Mouse (Mus musculus): Measurements from ENCODE around the gene Gtf2ird1. TPM values are rescaled to one million over a fixed set of nuclear protein-coding genes. Genes with fewer than 3 reads are reported as not detected.
A peak's percentile ranks its signal among the peaks of the same experiment; 100 is the strongest.
"Not testable (repeated sequence)": the region's sequence is repeated elsewhere in the genome, so short reads cannot be mapped to it uniquely, and the experiment has no call there.

Gene Gtf2ird1
- polyA plus RNA-seq, 1 experiment = 80.1 TPM

DNA sequence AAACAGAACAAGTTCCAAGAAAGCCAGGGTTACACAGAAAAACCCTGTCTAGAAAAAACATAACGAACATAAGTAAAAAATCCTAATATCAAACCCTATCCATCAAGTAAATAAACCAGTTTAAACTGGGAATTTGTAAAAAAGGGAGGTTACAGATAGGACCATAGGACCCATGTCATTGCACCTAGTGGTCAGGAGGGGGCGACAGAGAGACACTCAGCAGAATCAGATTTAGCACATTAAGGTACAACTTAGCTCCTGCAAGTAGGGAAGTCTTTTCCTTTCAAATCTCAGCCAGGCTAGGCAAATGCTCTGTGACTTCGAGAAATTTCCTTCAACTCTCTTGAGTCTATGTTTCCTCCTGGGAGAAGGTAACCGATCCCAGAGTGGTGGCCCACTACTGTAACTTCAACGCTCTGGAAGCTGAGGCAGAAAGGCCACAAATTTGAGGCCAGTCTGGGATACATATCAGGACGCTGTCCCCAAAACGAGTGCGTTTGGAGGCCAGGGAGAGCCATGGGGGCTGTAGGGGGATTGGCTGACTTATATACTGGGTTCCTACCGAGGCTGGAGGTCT, 82.5 kb downstream of the Gtf2ird1 start:
- Histone ChIP-seq H3K27ac (replicated peaks; ENCODE audit: low read depth, low read length) (peak overlapping the region; percentile 95), H3K4me3 (ENCODE audit: insufficient read depth, low read depth, low read length) (0 out of 2 replicates have a peak overlapping the region, but pooled peaks have one; percentile 8), H3K4me1 (ENCODE audit: control insufficient read depth, insufficient read depth, insufficient read length, low read length) (peaks cover 2% of the 10 kb centered on the region; the same call in 1 of the 2 replicates)

DNA sequence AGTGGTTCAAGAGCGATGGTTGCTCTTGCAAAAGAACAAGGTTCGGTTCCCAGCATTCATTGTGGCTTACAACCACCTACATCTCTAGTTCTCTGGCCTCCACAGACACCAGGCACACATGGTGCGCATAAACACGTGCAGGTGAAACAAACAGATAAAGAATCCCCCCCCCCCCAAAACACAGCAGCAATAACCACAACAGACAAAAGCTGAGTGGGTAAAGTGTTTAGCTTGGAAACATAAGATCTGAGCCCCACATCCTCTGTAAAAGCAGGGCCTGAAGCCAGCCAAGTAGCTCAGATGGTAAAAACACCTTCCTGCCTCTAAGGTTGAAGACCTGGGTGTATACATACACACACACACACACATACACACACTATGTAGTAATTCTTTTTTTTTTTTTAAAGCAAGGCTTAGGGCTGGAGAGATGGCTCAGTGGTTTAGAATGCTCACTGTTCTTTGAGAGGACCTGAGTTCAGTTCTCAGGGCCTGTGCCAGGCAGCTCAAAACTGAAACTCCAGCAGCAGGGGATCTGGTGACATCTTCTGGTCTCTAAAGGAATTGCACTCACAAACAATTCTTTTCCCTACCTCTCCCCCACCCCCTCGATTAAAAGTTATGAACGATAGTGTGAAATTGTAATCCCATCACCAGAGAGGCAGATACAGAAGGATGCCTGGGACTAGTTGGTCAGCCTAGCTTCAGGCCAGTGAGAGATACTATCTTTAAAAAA, 83.4 kb downstream of the Gtf2ird1 start:
- no peak overlapping the region for H3K4me3 ChIP-seq (ENCODE audit: insufficient read depth, low read depth, low read length)

DNA sequence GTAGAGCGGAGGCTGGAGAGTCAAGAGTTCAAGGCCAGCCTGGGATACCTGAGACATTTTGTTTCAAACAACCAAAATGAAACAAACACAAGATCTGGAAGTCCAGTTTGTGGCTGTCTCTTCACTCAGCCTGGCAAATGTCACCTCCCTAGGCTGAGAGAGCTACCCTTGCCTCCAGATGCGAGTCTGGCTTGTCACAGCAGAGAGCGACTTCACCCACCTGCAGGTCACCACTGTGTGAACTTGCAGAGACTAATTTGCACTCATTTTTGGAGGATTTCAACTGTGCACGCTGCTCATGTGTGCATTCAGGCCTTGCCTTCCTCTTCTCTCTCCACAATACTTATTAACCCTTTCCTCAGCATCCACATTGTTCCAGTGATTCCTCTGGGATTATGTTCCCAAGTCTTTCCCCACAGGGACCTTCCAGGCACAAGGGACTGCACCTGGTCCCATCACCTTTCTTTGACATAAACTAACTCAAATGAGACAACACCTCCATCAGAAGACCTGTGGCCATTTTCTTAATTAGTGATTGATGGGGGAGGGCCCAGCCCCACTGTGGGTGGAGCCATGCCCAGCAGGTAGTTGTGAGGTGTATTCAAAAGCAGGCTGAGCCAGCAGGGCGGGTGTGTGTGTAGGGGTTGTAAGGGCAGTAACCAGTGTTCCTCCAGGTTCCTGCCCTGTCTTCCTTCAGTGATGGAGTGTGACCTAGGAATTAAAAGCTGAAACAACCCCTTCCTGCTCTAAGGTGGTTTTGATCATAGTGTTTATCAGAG, 84.8 kb downstream of the Gtf2ird1 start:
- Histone ChIP-seq H3K4me3 (ENCODE audit: insufficient read depth, low read depth, low read length) (no peak overlapping the region), H3K27ac (replicated peaks; ENCODE audit: low read depth, low read length) (no peak overlapping the region), H3K4me1 (ENCODE audit: control insufficient read depth, insufficient read depth, insufficient read length, low read length) (peaks cover 2% of the 10 kb centered on the region; the same call in 1 of the 2 replicates)

More for the DNA sequence above, 83.4 kb downstream of the Gtf2ird1 start:
- no peak overlapping the region for H3K27ac ChIP-seq (replicated peaks; ENCODE audit: low read depth, low read length)
- peaks cover 2% of the 10 kb centered on the region; the same call in 1 of the 2 replicates for H3K4me1 ChIP-seq (ENCODE audit: control insufficient read depth, insufficient read depth, insufficient read length, low read length)

DNA sequence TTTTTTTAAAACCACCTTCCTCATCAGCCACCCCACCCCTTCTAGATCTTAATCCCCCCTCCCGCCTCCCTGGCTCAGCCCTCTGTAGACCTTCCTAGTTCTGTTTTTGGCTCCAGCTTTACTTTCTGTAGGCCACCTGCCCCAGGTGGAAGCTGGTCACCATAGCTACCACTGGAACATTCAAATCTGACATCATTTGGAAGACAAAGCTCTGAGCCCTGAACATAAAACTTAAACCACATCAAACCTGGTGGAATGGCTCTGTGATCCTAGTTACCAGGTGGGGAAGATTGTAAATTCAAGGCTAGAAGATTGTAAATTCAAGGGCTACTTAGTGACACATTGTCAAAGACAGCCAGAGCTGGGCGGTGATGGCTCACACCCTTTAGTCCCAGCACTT, 85.7 kb downstream of the Gtf2ird1 start:
- Histone ChIP-seq H3K4me1 (ENCODE audit: control insufficient read depth, insufficient read depth, insufficient read length, low read length) (peaks cover 2% of the 10 kb centered on the region; the same call in 1 of the 2 replicates), H3K27ac (replicated peaks; ENCODE audit: low read depth, low read length) (no peak overlapping the region), H3K4me3 (ENCODE audit: insufficient read depth, low read depth, low read length) (no peak overlapping the region)

DNA sequence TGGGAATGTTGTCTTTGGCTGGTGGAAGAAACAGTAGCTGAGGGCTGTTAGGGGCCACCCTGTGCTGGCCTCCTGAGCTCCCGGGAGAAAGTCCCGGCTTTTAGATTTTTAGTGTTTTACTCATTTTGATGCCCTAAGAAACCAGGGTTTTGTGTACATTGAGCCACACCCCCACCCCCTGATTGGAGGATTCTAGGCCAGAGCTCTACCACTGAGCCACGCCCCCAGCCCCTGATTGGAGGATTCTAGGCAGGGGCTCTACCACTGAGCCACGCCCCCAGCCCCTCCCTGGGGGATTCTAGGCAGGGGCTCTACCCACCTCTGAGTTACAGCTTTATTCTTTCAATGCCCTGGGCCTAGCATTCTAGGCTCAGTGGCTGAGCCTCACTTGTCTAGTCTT, 97.4 kb downstream of the Gtf2ird1 start:
- H3K4me1 ChIP-seq (ENCODE audit: control insufficient read depth, insufficient read depth, insufficient read length, low read length) = no peaks in the 10 kb centered on the region
- no peak overlapping the region for H3K4me3 ChIP-seq (ENCODE audit: insufficient read depth, low read depth, low read length)
- H3K27ac ChIP-seq (replicated peaks; ENCODE audit: low read depth, low read length) = no peak overlapping the region

DNA sequence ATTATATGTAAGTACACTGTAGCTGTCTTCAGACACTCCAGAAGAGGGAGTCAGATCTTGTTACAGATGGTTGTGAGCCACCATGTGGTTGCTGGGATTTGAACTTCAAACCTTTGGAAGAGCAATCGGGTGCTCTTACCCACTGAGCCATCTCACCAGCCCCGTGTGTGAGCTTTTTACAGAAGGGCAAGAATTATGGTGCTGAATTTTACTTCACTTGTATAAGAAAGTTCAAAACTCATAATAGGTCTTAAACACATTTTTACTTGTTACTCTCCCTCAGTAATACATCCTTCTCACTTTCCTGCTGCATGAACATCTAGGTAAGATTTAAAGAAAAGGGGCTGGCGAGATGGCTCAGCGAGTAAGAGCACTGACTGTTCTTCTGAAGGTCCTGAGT, 101.1 kb downstream of the Gtf2ird1 start:
- not testable (repeated sequence) for H3K4me3 ChIP-seq (ENCODE audit: insufficient read depth, low read depth, low read length); H3K27ac ChIP-seq (replicated peaks; ENCODE audit: low read depth, low read length); H3K4me1 ChIP-seq (ENCODE audit: control insufficient read depth, insufficient read depth, insufficient read length, low read length)

DNA sequence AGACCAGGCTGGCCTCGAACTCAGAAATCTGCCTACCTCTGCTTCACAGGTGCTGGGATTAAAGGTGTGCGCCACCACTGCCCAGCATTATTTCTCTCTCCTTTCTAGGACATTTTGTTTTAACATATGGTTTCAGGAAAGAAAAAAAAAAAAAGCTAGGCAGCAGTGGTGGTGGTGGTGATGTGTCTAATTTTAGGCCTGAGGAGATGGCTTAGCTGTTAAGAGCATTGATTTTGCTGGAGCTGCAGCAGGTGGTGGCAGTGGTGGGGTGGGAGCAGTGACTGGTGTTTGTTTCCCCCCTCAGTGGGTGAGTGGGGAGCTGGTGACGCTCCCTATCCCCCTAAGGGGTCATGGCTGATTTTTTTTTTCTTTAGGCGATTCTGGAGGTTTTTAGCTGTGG, 103.4 kb downstream of the Gtf2ird1 start:
- H3K4me1 ChIP-seq (ENCODE audit: control insufficient read depth, insufficient read depth, insufficient read length, low read length) = 0 out of 2 replicates have a peak, but pooled peaks cover 2% of the 10 kb centered on the region
- no peak overlapping the region for H3K27ac ChIP-seq (replicated peaks; ENCODE audit: low read depth, low read length)
- no peak overlapping the region for H3K4me3 ChIP-seq (ENCODE audit: insufficient read depth, low read depth, low read length)

DNA sequence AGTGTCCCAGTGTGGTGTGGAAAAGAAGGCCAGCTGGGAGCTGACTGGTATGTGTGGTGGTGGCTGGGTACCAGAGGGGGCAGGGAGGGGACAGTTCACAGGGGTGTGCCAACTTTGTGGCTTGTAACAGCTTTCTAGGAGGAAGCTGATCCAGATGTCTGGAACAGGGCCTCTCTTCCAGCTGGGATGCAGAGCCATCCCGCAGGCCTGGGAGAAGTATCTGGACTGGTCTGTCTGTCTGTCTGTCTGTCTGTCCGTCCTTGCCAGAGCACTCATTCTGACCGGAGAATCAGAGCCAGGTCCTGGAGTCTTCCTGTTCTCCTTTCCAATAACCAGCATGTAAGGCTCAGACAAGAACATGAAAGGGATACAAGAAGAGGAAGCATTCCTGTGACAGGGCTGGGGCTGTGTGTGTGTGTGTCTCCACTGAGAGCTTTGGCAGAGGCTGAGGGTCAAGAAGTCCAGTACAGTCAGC, 104.0 kb downstream of the Gtf2ird1 start:
- H3K27ac ChIP-seq (replicated peaks; ENCODE audit: low read depth, low read length) = no peak overlapping the region
- no peak overlapping the region for H3K4me3 ChIP-seq (ENCODE audit: insufficient read depth, low read depth, low read length)
- 0 out of 2 replicates have a peak, but pooled peaks cover 2% of the 10 kb centered on the region for H3K4me1 ChIP-seq (ENCODE audit: control insufficient read depth, insufficient read depth, insufficient read length, low read length)

DNA sequence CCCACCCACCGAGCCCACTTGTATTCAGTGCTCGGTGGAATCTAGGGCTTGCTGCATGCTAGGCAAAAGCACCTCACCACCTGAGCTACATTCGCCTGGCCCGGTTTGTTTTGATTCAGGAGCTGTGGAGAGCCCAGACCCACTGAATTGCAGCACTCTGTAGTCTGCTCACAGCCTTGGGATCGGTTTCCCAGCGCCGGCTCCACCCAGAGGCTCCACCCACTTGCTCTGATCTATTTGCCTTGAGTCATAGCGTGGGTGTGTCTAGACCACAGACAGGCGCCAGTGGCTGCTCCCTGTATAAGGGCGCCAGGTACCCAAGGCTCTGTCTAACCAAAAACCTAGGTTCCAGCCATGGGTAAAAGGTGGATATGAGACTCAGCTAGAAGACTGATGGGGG, 105.9 kb downstream of the Gtf2ird1 start:
- H3K4me3 ChIP-seq (ENCODE audit: insufficient read depth, low read depth, low read length) = no peak overlapping the region
- H3K27ac ChIP-seq (replicated peaks; ENCODE audit: low read depth, low read length) = no peak overlapping the region
- 0 out of 2 replicates have a peak, but pooled peaks cover 2% of the 10 kb centered on the region for H3K4me1 ChIP-seq (ENCODE audit: control insufficient read depth, insufficient read depth, insufficient read length, low read length)

DNA sequence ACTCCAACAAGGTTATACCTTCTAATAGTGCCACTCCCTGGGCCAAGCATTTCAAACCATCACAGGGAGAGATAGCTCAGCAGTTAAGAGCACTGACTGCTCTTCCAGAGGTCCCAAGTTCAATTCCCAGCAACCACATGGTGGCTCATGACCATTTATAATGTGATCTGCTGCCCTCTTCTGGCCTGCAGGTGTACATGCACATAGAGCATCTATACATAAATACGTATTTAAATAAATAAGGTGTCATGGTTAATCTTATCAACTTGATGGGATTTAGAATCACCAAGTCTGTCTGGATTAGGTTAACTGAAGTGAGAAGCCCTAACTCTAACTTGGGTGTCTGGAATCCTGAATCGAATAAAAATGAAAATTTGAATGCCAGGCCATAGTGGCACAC, 109.5 kb downstream of the Gtf2ird1 start:
- H3K4me1 ChIP-seq (ENCODE audit: control insufficient read depth, insufficient read depth, insufficient read length, low read length) = 0 out of 2 replicates have a peak, but pooled peaks cover 2% of the 10 kb centered on the region
- H3K4me3 ChIP-seq (ENCODE audit: insufficient read depth, low read depth, low read length) = no peak overlapping the region
- H3K27ac ChIP-seq (replicated peaks; ENCODE audit: low read depth, low read length) = no peak overlapping the region

DNA sequence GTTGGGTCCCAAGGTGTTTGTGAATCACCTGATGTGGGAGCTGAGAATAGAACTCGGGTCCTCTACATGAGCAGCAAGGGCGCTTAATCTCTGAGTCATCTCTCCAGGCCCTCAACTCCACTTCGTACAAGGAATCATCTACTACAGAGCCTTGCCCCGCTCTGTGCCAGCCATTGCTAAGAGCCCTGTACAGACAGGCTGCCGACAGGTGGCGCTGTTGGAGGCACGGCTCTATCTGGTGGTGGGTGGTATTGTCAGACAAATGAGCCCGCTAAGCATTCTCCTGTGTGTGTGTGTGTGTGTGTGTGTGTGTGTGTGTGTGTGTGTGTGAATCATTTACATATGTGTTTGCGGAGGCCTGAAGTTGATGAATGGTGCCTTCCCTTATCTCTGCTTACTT, 111.1 kb downstream of the Gtf2ird1 start:
- Histone ChIP-seq H3K4me3 (ENCODE audit: insufficient read depth, low read depth, low read length) (no peak overlapping the region), H3K27ac (replicated peaks; ENCODE audit: low read depth, low read length) (no peak overlapping the region), H3K4me1 (ENCODE audit: control insufficient read depth, insufficient read depth, insufficient read length, low read length) (no peaks in the 10 kb centered on the region)

DNA sequence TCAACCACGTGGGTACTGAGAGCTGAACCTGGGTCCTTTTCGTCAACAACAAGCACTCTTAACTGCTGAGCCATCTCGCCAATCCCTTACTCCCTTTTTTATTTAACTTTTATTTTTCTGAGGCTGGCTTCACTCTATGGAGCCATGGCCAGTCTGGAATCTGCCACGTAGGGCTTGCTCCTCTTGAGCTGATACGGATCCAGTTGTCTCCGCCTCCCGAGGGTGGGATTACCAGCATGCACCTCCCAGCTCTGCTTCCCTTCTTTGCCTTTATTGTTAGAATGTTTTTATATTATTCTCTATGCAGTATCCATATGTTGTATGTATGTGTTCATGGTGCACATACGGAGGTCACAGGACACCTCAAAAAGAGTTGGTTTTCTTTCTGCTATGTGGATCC, 112.4 kb downstream of the Gtf2ird1 start:
- no peaks in the 10 kb centered on the region for H3K4me1 ChIP-seq (ENCODE audit: control insufficient read depth, insufficient read depth, insufficient read length, low read length)
- no peak overlapping the region for H3K4me3 ChIP-seq (ENCODE audit: insufficient read depth, low read depth, low read length)
- no peak overlapping the region for H3K27ac ChIP-seq (replicated peaks; ENCODE audit: low read depth, low read length)

DNA sequence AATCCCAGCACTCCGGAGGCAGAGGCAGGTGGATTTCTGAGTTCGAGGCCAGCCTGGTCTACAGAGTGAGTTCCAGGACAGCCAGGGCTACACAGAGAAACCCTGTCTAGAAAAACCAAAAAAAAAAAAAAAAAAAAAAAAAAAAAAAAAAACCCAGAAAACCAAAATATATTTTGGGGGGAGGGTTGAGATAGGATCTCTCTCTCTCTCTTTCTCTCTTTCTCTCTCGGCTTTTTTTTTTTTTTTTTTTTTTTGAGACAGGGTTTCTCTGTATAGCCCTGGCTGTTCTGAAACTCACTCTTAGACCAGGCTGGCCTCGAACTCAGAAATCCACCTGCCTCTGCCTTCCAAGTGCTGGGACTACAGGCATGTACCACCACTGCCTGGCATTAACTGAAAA, 113.0 kb downstream of the Gtf2ird1 start:
- not testable (repeated sequence) for H3K27ac ChIP-seq (replicated peaks; ENCODE audit: low read depth, low read length); H3K4me1 ChIP-seq (ENCODE audit: control insufficient read depth, insufficient read depth, insufficient read length, low read length); H3K4me3 ChIP-seq (ENCODE audit: insufficient read depth, low read depth, low read length)

DNA sequence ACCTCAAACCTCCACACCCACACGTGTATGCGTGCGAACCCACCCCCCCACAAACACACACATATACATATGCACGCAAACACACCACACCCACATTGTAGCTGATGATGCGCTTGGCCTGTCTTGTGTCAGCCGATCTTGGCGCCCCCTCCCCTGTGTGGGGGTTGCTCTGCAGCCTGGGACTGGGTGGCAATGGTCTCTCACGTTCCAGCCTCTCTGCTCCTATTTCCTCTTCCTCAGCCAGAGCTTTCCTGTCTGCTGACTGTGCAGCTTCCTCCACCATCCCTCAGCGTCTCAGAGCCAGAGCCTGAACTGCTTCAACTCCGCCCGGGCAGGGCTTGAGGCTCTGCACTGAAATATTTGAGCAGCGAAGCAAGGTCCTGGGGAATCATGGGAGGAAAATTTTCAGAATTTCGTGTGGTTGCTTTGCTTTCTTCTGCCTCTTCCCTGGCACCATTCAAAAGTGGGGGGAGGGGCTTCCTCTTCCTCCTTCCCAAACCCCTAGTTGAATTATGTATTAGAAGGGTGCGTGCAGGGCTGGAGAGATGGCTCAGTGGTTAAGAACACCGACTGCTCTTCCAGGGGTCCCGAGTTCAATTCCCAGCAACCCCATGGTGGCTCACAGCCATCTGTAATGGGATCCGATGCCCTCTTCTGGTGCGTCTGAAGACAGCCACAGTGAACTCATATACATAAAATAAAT, 113.9 kb downstream of the Gtf2ird1 start:
- Histone ChIP-seq H3K4me1 (ENCODE audit: control insufficient read depth, insufficient read depth, insufficient read length, low read length) (no peaks in the 10 kb centered on the region), H3K27ac (replicated peaks; ENCODE audit: low read depth, low read length) (0 out of 2 replicates have a peak overlapping the region, but pooled peaks have one; percentile 15), H3K4me3 (ENCODE audit: insufficient read depth, low read depth, low read length) (peak overlapping the region; percentile 39; the same call in 1 of the 2 replicates)

DNA sequence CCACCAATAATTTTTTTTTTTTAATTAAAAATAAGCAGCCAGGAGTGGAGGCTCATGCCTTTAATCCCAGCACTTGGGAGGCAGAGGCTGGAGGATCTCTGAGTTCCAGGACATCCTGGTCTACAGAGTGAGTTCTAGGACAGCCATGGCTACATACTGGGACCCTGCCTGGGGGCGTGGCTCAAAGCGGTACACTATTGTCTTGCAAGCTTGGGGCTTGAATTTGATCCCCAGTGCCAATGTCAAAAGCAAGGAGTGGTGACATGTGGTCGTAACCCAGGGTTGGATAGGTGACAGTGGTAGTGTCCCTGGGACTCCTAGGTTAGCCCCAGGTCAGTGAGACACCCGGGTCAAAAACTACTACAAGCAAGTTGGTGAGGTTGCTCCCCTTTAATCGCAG, 114.8 kb downstream of the Gtf2ird1 start:
- Histone ChIP-seq H3K4me1 (ENCODE audit: control insufficient read depth, insufficient read depth, insufficient read length, low read length) (no peaks in the 10 kb centered on the region), H3K4me3 (ENCODE audit: insufficient read depth, low read depth, low read length) (no peak overlapping the region), H3K27ac (replicated peaks; ENCODE audit: low read depth, low read length) (no peak overlapping the region)
